Mouse (Mus musculus) heart, postnatal 4 days (tissue): ENCODE results near the gene Arhgef40. TPM values are rescaled to one million over a fixed set of nuclear protein-coding genes. Genes with fewer than 3 reads are reported as not detected.

ENCODE experiments used
- DNase-seq: peaks from one replicate; pipeline ENCODE4 v3.0.0; 2021
- total RNA-seq, 2 experiments: library from RNA; stranded (reverse); gene quantifications; 2 replicates each; pipeline ENCODE4 v1.2.3; 2021

The Arhgef40 gene
- total RNA-seq = 10 to 100 TPM; 64.6 to 65.6 TPM

GRCm38 (mm10) chr14:51984247-51985231 is at the start of gene Arhgef40:
TSS of gene Arhgef40 (plus strand) at chr14:51984719.
- peak; percentile 90 for DNase-seq

GRCm38 (mm10) chr14:51939005-51939404 is 45.5 kb upstream of the Arhgef40 start:
- no peak for DNase-seq

GRCm38 (mm10) chr14:51940944-51941560 is 43.5 kb upstream of the Arhgef40 start:
- no peak for DNase-seq

- DNase-seq = no peak
Measured at GRCm38 (mm10) chr14:51941577-51941976, 42.9 kb upstream of the Arhgef40 start.

DNA sequence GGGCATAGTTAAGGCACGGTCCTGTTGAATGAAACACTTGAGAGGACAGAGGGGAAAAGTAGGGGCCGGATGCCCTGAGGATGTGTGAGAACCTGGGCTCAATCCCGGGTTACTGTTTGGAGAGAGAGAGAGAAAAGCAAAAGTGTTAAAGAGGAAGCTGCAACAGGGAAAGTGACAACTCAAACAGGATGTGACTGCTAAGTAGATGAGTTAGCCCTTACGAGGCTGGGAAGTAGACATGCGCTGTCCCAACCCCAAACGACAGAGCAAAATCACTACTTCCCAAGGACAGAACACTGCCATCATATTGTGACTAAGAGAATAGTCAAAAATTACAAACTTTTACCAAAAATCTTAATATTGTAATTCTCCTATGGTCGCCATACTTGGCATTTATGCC is 42.3 kb upstream of the Arhgef40 start:
- no peak for DNase-seq

- no peak for DNase-seq
Measured at GRCm38 (mm10) chr14:51943336-51943735, 41.2 kb upstream of the Arhgef40 start.

DNA sequence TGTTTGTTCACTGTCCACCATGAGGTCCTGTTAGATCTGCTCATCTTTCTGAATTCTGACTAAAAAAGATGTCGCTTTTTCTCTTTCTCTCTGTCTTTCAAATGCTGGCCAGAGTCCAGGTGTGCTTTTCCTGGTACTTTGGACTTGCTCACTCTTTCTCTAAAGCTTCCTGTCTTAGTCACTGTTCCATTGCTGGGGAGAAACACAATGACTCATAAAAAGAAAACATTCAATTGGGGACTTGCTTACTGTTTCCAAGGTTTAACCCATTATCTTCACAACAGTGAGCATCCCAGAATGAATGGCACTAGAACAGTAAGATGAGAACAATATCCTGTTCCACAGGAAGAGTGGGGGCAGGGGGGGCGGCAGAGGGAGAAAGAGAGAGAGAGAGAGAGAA is 24.2 kb upstream of the Arhgef40 start:
- no peak for DNase-seq

- no peak for DNase-seq
Measured at GRCm38 (mm10) chr14:51967400-51967799, 17.1 kb upstream of the Arhgef40 start.

GRCm38 (mm10) chr14:51979252-51979651 is 5.3 kb upstream of the Arhgef40 start:
- DNase-seq = no peak

DNA sequence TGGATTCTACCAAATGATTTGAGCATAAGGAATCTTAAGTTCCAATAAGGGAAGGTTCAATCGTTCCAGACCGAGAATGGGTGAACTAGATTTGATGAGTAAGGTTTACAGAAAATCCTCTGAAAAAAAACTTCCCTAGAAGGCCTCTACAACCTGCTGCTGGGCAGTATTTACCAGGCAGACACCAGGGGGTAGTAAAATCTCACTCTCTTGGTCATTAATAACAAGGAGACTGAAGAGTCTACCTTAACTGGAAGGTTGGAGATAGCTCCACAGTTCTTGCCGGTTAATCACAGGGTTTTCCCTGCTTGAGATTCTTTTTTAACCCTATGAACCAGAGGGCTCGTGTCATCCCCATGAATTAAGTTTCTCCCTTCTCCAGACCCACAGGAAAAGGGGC is 1.3 kb upstream of the Arhgef40 start:
- DNase-seq = no peak

DNA sequence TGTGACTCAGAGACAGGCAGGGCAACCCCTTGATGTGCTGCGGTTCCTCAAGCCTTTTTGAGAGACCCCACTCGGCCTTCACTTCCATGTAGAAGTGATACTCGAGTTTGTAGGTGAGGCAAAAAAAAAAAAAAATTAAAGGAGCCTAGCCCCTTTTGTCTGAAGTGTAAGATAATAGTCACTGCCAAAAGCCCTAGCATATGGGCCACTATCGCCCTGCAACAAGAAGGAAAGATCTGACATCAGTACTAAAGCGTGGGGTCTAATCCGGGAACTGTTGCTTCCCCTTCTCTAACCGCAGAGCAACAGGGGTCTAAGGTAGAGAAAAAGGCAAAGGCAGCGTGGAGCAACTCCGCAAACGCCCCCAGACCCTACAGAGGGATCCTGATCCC is 668 bp upstream of the Arhgef40 start:
- no peak for DNase-seq

DNA sequence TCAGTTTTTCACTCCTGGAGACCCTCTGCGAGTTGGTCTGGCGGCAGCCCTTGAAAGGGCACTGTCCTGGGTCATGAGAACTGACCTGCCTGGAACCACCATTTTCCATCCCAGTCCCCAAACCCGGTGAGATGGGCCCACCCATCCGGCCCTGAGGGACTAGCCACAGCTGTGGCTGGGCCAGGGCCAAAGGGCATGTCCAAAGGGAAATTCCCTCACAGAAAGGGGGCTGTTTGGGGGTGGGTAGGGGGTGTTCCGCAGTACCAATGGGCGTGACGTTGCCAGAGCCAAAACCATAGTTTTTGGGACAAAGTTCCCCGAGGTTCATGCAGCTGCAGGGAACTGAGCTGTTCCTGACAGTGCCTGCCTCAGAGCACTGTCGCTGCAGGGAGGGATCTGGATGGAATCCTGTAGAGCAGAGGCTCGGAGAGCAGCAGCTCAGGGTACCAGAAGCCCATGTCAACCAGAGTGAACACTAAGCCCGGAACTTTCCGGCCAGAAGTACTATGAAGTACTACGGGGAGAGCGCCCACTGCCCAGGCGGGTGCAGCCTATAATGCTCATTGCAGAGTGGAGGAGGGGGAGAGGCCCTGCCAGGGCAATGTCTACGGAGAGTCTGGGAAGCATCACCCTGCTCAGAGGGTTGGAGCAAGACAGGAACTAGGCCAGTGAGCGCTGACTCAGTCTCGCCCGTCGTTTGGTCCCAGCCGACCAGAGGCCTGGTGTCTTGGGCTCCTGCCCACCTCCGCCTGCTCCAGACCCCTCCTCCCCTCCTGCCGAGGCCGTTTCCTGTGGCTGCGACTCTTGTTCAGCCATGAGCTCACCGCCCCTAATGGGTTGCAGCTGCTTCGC is 1.0 kb downstream of the Arhgef40 start:
- DNase-seq = peak; percentile 89

DNA sequence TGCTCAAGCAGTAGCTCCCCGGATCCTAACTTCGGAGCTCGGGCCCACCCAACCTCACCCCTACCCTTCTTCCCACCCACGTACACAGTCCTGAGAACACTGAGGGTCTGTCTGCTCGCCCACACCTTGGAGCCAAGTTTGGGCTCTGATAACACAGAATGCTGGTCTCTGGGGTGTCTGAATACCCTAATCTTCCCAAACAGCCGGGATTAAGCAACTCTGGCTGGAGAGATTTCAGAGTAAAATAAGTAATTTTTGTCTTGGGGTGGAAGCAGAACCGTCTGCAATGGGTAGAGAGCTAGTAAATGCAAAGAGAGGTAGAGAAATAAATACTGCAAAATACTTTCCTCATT is 1.6 kb downstream of the Arhgef40 start:
- DNase-seq = no peak

DNA sequence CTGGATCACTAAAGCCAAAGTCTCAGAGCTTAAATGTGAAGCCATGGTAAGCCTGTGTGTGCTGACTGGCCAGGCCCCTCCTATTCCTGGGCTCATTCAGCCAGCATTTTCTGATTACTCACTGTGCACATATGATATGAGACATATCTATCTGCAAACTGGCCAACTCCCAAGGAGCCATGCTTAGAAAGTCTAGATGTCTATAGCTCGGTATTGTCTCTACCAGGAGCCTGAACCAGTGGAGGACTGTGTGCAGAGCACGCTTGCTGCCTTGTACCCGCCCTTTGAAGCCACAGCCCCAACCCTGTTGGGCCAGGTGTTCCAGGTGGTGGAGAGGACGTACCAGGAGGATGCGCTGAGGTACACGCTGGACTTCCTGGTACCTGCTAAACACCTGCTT is 2.7 kb downstream of the Arhgef40 start:
- peak; percentile 10 for DNase-seq

GRCm38 (mm10) chr14:51988731-51989130 is 4.2 kb downstream of the Arhgef40 start:
- no peak for DNase-seq

- no peak for DNase-seq
Measured at GRCm38 (mm10) chr14:51989461-51989970, 5.0 kb downstream of the Arhgef40 start.

DNA sequence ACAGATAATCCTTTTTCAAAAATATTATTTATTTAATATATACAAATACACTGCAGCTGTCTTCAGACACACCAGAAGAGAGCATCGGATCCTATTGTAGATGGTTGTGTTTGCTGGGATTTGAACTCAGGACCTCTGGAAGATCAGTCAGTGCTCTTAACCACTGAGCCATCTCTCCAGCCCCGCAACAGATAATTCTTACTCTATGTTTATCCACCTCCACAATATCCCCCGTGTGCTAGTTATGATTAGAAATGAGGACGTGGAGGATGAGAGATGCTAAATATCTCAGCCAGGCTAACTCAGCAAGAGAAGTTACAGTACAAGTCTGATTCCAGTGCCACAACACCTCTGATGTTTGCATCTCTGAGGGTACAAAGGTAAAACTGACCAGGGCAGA is 9.9 kb downstream of the Arhgef40 start:
- DNase-seq = no peak

DNA sequence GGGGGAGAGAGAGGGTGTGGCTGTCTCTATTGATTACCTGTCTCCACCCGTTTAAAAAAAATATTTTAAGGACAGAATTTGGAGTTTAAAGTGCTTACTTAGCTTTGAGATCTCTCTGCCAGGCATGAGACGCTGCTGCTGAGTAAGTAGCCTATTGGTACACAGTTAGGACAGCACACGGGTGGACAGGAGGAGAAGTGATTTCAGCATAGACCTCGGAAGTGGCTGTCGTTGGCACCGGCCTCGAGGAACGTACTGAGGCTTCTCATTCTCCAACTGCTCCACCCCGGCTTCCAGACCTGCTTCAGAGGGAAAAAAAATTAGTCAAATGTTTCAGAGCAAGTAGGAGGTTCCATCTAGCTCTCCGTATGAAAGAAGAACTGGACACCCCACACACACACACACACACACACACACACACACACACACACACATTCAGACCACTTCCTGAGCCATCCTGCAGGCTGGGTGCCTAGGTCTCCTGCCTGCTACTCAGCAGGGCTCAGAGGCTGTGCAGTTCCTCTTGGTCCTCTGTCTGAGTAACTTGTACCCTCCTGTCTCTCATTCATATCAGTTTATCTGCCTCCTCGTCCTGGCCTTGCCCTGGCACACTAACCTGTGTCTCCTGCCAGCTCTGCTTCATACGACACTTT is 10.8 kb downstream of the Arhgef40 start:
- DNase-seq = no peak

DNA sequence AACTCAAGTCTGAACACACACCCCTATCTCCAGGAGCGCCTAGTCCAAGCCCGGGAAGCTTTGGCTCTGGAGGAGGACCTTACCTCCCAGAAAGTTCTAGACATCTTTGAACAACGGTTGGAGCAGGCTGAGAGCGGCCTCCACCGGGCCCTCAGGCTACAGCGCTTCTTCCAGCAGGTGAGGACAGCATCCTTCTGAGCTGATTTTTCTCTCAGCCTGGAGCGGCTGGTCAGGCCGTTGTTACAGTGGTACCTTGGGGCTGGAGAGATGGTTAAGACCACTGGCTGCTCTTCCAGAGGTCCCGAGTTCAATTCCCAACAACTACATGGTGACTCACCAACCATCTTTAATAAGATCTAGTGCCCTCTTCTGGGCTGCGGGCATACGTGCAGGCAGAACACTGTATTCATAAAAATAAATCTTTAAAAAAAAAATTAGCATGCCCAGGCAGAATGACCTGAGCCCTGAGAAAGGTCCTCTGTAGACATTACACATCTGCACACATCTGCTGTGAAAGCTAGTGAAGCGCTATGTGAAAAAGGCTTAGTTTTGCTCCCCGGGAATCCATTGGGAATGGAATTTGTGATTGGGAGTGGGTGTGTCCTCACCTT is 11.8 kb downstream of the Arhgef40 start:
- peak; percentile 14 for DNase-seq

- DNase-seq = peak; percentile 46
Measured at GRCm38 (mm10) chr14:51996866-51997265, 12.3 kb downstream of the Arhgef40 start.

DNA sequence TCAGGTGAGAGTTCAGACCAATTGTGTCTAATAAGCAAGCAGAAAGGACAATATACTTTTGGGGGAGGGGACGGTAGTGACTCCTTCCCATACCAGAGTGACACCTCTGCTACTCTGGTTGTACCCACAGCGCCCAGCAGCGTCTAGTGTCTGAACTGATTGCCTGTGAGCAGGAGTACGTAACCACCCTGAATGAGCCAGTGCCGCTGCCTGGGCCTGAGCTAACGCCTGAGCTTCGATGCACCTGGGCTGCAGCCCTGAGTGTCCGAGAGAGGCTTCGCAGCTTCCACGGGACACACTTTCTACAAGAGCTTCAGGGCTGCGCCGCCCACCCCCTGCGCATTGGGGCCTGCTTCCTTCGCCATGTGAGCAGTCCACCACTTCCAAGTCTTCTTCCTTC is 13.0 kb downstream of the Arhgef40 start:
- no peak for DNase-seq
